Mouse (Mus musculus) spleen, adult 2 months (tissue): ENCODE results near the gene Col8a1.

Source experiments
- CTCF ChIP-seq: fragments of 200-500 bp; IDR thresholded peaks from 2 replicates; pipeline ENCODE4 v1.5.1; 2011; ENCODE audit warnings: mild to moderate bottlenecking, inconsistent platforms; ENCODE audit not compliant: insufficient read depth, insufficient read length, insufficient replicate concordance; ENCODE audit errors: extremely low read depth
- POLR2A ChIP-seq: fragments of 200-500 bp; IDR thresholded peaks from 2 replicates; pipeline ENCODE4 v1.6.1; 2011; ENCODE audit warnings: low read depth, low read length, inconsistent platforms

- no peak for TF ChIP-seq POLR2A
- no peak for TF ChIP-seq CTCF
These were observed 7.0 kb downstream of the Col8a1 start for GRCm38 (mm10) chr16:57747357-57748056.
